Mouse (Mus musculus) forebrain, embryonic 14.5 days (tissue): ENCODE results near the gene Gm10382. TPM values are rescaled to one million over a fixed set of nuclear protein-coding genes. Genes with fewer than 3 reads are reported as not detected.
A peak's percentile ranks its signal among the peaks of the same experiment; 100 is the strongest.
"Not testable (repeated sequence)": the region's sequence is repeated elsewhere in the genome, so short reads cannot be mapped to it uniquely, and the experiment has no call there.

Source experiments
- ATAC-seq: fragments of 200-750 bp; cut with Nextera tagmentation; 2 replicates; pipeline ENCODE4 v1.8.0; 2017; ENCODE audit warnings: mild to moderate bottlenecking, moderate library complexity
- DNase-seq: peaks from one replicate; pipeline ENCODE4 v3.0.0-alpha.2; 2015; ENCODE audit warnings: low spot score
- H3K27ac ChIP-seq: fragments of 300-500 bp; sonication (generic); 2 replicates; pipeline ENCODE4 v1.5.1; 2014; ENCODE audit warnings: low read depth, mild to moderate bottlenecking, control low read depth, low read length, moderate library complexity
- H3K27me3 ChIP-seq: fragments of 300-500 bp; sonication (generic); replicated peaks from 2 replicates; pipeline ENCODE4 v1.6.1; 2014; ENCODE audit warnings: low read length, control low read depth, mixed read lengths; ENCODE audit not compliant: control insufficient read depth, insufficient read depth
- H3K36me3 ChIP-seq: fragments of 300-500 bp; sonication (generic); 2 replicates; pipeline ENCODE4 v1.6.1; 2014; ENCODE audit warnings: low read length, control low read depth; ENCODE audit not compliant: control insufficient read depth, insufficient read depth
- H3K4me1 ChIP-seq: fragments of 300-500 bp; sonication (generic); 2 replicates; pipeline ENCODE4 v1.6.1; 2014; ENCODE audit warnings: antibody characterized with exemption, low read length, control low read depth; ENCODE audit not compliant: control insufficient read depth, insufficient read depth
- H3K4me2 ChIP-seq: fragments of 300-500 bp; sonication (generic); 2 replicates; pipeline ENCODE4 v1.6.1; 2014; ENCODE audit warnings: mild to moderate bottlenecking, control low read depth, low read length
- H3K4me3 ChIP-seq: fragments of 300-500 bp; sonication (generic); 2 replicates; pipeline ENCODE4 v1.5.1; 2014; ENCODE audit warnings: low read depth, low read length, control low read depth
- H3K9ac ChIP-seq: fragments of 300-500 bp; sonication (generic); 2 replicates; pipeline ENCODE4 v1.6.1; 2014; ENCODE audit warnings: mild to moderate bottlenecking, low read length, control low read depth, moderate library complexity
- H3K9me3 ChIP-seq: fragments of 300-500 bp; sonication (generic); replicated peaks from 2 replicates; pipeline ENCODE4 v1.6.1; 2016; ENCODE audit warnings: low read length, control low read depth, mixed read lengths; ENCODE audit not compliant: control insufficient read depth
- WGBS: fragments of 180-500 bp; shearing (Covaris S2); extraction: QIAGEN DNeasy Blood & Tissue Kit; methylation state at CpG from one replicate; pipeline ENCODE4 v1.1.7; 2014; 5-methylcytosine and 5-hydroxymethylcytosine counted together
- polyA plus RNA-seq: library from polyadenylated mRNA; unstranded; fragments of >200 nt; fragmentation: Nextera tagmentation; extraction: Ambion mirVana; gene quantifications from 2 replicates; pipeline ENCODE4 v1.2.1, GENCODE M21; 2014

Gm10382 gene
- polyA plus RNA-seq, 1 experiment from 2014 or later, result 0.33 TPM

DNA sequence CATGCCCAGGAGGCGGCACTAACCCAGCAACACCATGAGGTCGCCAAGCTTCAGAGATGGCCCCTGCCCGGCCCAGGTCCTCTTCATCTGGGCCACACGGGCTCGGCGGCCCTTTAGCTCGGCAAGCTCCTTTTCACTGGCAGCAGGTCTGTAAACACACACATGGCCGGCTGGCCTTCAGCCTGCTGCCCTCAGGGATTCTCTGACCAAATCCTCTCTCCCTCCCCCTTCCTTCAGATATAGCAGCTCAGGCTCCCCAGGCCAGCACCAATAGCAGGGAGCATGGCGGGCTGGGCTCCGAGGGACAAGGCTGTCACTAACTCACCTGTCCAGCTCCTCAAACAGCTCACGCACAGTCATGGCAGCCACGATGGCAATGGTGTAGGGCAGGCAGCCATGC lies 29.5 kb downstream of the Gm10382 start:
- Histone ChIP-seq H3K4me3 (no peak overlapping the region), H3K4me2 (no peak overlapping the region), H3K4me1 (no peaks in the 10 kb centered on the region), H3K9ac (no peak overlapping the region), H3K9me3 (no peaks in the 10 kb centered on the region), H3K36me3 (peaks cover 98% of the 10 kb centered on the region), H3K27me3 (no peaks in the 10 kb centered on the region), H3K27ac (no peak overlapping the region)
- no peak for DNase-seq
- no peak for ATAC-seq
- 85% methylated on average over 12 of the region's 12 CpGs for WGBS

DNA sequence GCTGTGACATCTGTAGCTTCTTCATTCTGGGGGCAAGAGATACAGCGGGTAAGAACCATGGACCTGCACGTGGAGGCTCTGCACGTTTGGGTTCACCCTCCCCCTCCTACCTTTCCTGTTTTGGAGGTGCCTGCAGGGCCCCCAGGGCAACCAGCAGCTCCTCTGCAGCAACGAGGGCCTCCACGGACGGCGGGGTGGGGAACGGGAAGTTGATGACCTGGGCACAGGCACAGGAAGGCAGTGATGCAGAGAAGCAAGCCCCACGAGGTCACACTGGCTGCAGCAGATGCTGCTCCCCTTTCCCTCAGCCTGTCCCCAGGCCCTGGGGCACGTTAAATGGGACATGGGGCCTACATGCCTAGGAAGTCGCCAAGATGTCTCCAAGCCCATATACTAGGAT lies 30.0 kb downstream of the Gm10382 start:
- Histone ChIP-seq H3K4me3 (no peak overlapping the region), H3K36me3 (peaks cover 98% of the 10 kb centered on the region), H3K27me3 (no peaks in the 10 kb centered on the region), H3K9me3 (no peaks in the 10 kb centered on the region), H3K27ac (no peak overlapping the region), H3K4me1 (no peaks in the 10 kb centered on the region), H3K9ac (no peak overlapping the region), H3K4me2 (no peak overlapping the region)
- DNase-seq (no peak), ATAC-seq (no peak)
- 85% methylated on average over 11 of the region's 11 CpGs for WGBS

DNA sequence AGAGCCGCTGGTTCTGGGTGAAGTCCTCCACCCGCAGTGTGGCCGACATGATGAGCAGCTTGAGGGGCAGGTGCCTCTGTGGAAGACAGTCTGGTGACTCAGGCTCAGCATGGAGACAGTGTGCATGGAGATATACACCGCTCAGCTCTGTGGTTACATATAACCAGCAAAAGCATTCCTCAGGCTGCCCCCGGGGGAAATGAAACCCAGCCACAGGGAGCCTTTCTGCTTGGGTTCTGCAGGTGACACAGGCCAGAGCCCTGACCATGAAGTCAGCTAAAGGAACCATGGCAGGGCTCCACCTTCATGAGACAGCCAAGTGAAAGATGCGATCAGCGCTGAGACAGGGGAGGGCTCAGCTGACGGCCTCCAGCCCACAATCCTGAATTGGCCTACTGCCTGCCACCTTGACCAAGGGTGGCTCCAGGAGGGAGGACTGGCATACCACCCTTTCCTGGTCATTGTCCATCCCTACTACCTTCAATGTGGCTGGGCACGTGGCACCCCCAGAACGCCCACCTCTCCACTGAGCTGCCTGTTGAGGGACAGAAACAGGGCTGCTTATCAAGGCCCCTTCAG lies 36.7 kb downstream of the Gm10382 start:
- H3K4me3 ChIP-seq, result no peak overlapping the region
- WGBS, result 96% methylated on average over 10 of the region's 10 CpGs
- no peak for ATAC-seq

DNA sequence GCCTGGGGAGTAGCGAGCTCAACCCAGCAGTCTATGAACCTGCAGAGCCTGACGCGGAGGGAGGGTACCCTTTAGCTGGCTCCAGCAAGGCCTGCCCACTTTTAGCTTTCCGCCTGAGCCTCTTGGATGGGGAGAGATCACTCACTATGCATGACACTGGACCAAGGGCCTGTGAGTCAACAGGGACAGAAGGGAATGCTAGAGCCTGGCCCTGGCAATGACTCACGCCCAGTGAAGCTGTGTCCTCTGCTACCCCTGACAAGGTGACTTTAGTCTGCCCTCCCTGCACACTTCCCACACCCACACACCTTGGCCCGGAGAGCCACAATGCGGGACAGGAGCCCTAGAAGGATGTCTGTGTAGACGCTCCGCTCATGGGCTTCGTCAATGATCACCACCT lies 37.2 kb downstream of the Gm10382 start:
- Histone ChIP-seq H3K4me2 (no peak overlapping the region), H3K4me3 (no peak overlapping the region), H3K9ac (no peak overlapping the region), H3K9me3 (no peaks in the 10 kb centered on the region), H3K4me1 (no peaks in the 10 kb centered on the region), H3K27ac (no peak overlapping the region), H3K27me3 (no peaks in the 10 kb centered on the region), H3K36me3 (peaks cover 100% of the 10 kb centered on the region)
- DNase-seq, result no peak
- ATAC-seq, result no peak
- 92% methylated on average over 10 of the region's 10 CpGs for WGBS

More for the DNA sequence above, 36.7 kb downstream of the Gm10382 start:
- no peak for DNase-seq
- H3K4me2 ChIP-seq, result no peak overlapping the region
- H3K9me3 ChIP-seq, result no peaks in the 10 kb centered on the region
- H3K27me3 ChIP-seq, result no peaks in the 10 kb centered on the region
- no peak overlapping the region for H3K9ac ChIP-seq
- H3K27ac ChIP-seq, result no peak overlapping the region
- no peaks in the 10 kb centered on the region for H3K4me1 ChIP-seq
- H3K36me3 ChIP-seq, result peaks cover 100% of the 10 kb centered on the region

DNA sequence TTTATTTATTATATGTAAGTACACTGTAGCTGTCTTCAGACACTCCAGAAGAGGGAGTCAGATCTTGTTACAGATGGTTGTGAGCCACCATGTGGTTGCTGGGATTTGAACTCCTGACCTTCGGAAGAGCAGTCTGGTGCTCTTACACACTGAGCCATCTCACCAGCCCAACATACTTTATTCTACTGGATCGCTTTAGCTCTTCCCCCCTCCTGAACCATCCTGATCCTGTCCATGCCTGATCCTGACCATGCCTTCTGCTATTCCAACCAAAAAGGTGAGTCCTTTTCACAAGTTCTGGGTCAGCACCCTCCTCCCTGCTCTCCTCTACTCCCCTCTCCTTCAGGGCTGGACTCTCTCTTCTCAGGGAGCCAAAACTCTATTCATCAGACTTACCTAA lies 43.2 kb downstream of the Gm10382 start:
- H3K4me2 ChIP-seq, result 0 out of 2 replicates have a peak overlapping the region, but pooled peaks have one; percentile 89

DNA sequence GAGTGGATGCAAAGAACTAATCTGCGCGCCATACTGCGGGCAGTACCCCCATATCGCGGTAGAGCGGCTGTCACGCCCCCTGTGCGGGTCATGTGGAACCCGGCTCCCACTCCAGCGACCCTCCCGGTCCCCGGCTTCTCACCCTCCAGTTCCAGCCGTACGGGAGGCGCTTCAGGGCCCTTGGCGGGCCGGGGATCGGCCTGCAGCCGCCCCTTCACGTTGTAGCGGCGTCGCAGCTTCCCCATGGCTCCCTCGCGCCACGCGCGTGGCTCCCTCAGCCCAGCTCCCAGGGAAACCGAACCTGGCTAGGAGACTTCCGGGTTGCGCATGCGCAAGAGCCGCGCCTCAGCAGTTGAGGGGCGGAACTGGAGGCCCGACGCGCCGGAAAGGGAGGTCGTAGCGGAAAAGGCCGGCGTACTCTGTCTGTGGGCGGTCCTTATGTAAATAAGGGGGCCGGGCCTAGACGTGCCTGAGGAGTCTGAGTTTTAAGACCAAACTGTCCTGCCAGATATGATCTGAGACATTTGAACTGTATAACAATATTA lies 44.7 kb downstream of the Gm10382 start, which contains the start of gene Dhx37:
Gene Dhx37 (minus strand): TSS at position 329 of the 545 bp plus-strand sequence.
- under 1% methylated on average over 46 of the region's 46 CpGs for WGBS
- Histone ChIP-seq H3K36me3 (peaks cover 28% of the 10 kb centered on the region), H3K27me3 (no peaks in the 10 kb centered on the region), H3K4me2 (peak within 1 kb of the TSS; percentile 89), H3K9me3 (no peaks in the 10 kb centered on the region), H3K4me3 (peak within 1 kb of the TSS; percentile 73), H3K9ac (peak within 1 kb of the TSS; percentile 88), H3K4me1 (peaks cover 9% of the 10 kb centered on the region), H3K27ac (peak within 1 kb of the TSS; percentile 74)
- peak; percentile 98 for ATAC-seq
- DNase-seq, result peak; percentile 98

More for the DNA sequence above, 43.2 kb downstream of the Gm10382 start:
- not testable (repeated sequence) for DNase-seq, H3K9ac ChIP-seq, ATAC-seq, H3K27ac ChIP-seq, H3K9me3 ChIP-seq, H3K4me3 ChIP-seq, H3K4me1 ChIP-seq, H3K27me3 ChIP-seq
- 92% methylated on average over 2 of the region's 2 CpGs for WGBS
- peaks cover 44% of the 10 kb centered on the region for H3K36me3 ChIP-seq

DNA sequence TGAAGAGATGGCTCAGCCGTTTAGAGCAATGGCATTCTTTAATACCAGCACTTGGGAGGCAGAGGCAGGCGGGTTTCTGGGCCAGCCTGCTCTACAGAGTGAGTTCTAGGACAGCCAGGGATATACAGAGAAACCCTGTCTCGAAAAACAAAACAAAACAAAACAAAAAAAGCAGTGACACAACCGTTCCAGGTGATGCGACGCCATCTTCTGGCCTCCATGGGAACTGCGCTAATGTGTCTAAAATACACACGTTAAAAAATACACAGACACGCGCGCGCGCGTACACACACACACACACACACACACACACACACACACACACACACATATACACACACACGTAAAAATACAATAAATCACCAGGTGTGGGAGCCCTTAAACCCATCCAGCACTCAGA lies 45.2 kb downstream of the Gm10382 start:
- not testable (repeated sequence) for H3K9ac ChIP-seq, H3K4me1 ChIP-seq, H3K9me3 ChIP-seq, ATAC-seq, DNase-seq, H3K27ac ChIP-seq, H3K27me3 ChIP-seq
- 53% methylated on average over 15 of the region's 15 CpGs for WGBS
- Histone ChIP-seq H3K4me2 (peak overlapping the region; percentile 89; the same call in 1 of the 2 replicates), H3K36me3 (peaks cover 23% of the 10 kb centered on the region), H3K4me3 (peak overlapping the region; percentile 73)

Other genes starting within 250 kb of the Gm10382 start
- gene Ncor2, start 210.1 kb upstream of the Gm10382 start, polyA plus RNA-seq, result 15.1 and 22.3 TPM in 2 replicates
- 17.6 and 21.7 TPM in 2 replicates for gene Scarb1, start 48.2 kb upstream of the Gm10382 start, polyA plus RNA-seq
- gene Ubc, start 880 bp downstream of the Gm10382 start, polyA plus RNA-seq, result 981 and 1,199 TPM in 2 replicates
- gene Dhx37, start 44.8 kb downstream of the Gm10382 start, polyA plus RNA-seq, result 4.7 and 7.0 TPM in 2 replicates
- 26.0 and 29.1 TPM in 2 replicates for gene Bri3bp, start 52.2 kb downstream of the Gm10382 start, polyA plus RNA-seq
- gene Aacs, start 86.5 kb downstream of the Gm10382 start, polyA plus RNA-seq, result 51.8 and 71.1 TPM in 2 replicates
- 3.1 and 4.4 TPM in 2 replicates for gene Tmem132b, start 142.5 kb downstream of the Gm10382 start, polyA plus RNA-seq